Mouse (Mus musculus) ES-Bruce4 (cell line): Measurements from ENCODE around the gene Pou4f1.

Experiments
- CTCF ChIP-seq: IDR thresholded peaks from one replicate; pipeline ENCODE4 v1.8.1; 2011; ENCODE audit warnings: low read depth, low read length
- EP300 ChIP-seq: IDR thresholded peaks from 2 replicates; pipeline ENCODE4 v1.6.1; 2011; ENCODE audit warnings: low read depth, low read length; ENCODE audit not compliant: insufficient read depth

DNA sequence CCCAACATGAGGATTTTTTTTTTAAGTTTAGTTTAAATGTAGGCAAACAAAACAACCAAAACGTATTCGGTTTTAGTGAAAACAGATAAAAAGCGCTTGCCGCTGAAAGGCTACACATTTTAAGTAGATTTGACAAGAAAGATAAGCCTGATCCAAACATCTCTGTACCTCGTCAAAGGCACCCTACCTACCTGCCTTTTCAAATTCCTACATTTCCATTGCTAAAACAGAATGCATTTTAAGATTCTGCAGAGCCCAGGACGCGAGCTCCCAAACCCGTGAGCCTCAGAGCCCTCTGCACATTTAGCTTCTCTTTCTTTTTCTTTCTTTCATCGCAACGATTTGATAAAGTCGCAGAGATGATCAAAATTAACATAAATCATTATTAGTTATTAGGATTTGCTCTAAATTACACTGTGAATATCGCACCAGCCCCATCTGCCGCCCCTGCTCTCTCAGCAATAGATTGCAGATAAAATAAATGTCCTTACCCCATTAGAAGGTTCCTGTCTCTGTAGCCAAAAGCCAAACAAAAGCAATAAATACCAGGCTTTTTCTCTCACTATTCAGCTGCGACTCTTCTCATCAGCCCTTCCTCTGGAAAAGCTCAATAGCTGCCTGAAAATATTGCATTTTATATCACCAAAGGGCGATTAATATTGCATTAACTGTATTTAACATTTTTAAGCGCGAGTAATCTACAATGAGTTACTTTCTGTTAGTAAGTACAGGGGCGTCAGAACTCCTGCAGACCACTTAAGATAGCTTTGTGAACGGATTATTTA, 8.9 kb downstream of the Pou4f1 start:
- TF ChIP-seq EP300 (no peak), CTCF (no peak)
